Mouse (Mus musculus): Measurements from ENCODE around the gene Vsir. TPM values are rescaled to one million over a fixed set of nuclear protein-coding genes. Genes with fewer than 3 reads are reported as not detected.

The Vsir gene
- total and polyA plus RNA-seq, 3 experiments, result 14.9 to 28.1 (median 20.9) TPM

GRCm38 (mm10) chr10:60313606-60314005, 33.0 kb upstream of the Vsir start:
- intact Hi-C loops (cut with DNase I), result no loop called here

DNA sequence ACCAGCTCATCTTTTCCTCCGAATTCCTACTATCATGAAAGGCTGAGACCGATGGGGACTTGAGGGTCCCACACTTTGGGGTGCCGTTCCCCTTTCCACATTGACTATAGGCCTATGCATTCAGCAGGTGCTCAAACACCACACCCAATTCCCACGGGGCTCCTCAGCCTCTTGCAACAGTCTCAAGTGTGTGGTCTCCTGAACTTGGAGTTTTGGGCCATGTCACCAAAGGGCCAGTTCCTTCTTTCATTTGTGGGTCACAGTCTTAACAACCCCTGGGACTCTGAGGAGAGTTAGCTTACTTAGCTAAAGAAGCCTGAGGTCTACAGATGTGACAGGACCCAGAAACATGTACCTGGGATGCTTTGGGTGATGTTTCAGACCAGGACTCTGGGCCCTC, 30.5 kb upstream of the Vsir start:
- 89% methylated on average over 4 of the region's 4 CpGs for WGBS
- Histone ChIP-seq H3K79me2 (replicated peaks; ENCODE audit: control insufficient read depth, insufficient read depth, low read length) (no peaks in the 10 kb centered on the region), H3K9ac (ENCODE audit: low read depth, low read length) (no peak overlapping the region), H3K27ac (no peak overlapping the region), H3K4me3 (no peak overlapping the region), H3K27me3 (ENCODE audit: control insufficient read depth, insufficient read depth, low read length) (no peaks in the 10 kb centered on the region), H3K36me3 (ENCODE audit: control insufficient read depth, insufficient read depth, low read length) (no peaks in the 10 kb centered on the region), H3K4me1 (ENCODE audit: control insufficient read depth, insufficient read depth, low read length) (peaks cover 4% of the 10 kb centered on the region)
- intact Hi-C loops (cut with DNase I), result no loop called here
- no peak for TF ChIP-seq POLR2A (IDR thresholded peaks at IDR 0.05; ENCODE audit: insufficient read depth, low read depth, low read length)
- no peak for TF ChIP-seq CTCF (IDR thresholded peaks at IDR 0.05)
- no peak for TF ChIP-seq EP300 (IDR thresholded peaks at IDR 0.05; ENCODE audit: insufficient read depth, low read depth, low read length)
- no peak for DNase-seq

More at GRCm38 (mm10) chr10:60313606-60314005, 33.0 kb upstream of the Vsir start:
- TF ChIP-seq EP300 (IDR thresholded peaks at IDR 0.05; ENCODE audit: insufficient read depth, low read depth, low read length) (no peak), POLR2A (IDR thresholded peaks at IDR 0.05; ENCODE audit: insufficient read depth, low read depth, low read length) (no peak), CTCF (IDR thresholded peaks at IDR 0.05) (no peak)
- Histone ChIP-seq H3K9ac (ENCODE audit: low read depth, low read length) (no peak overlapping the region), H3K4me3 (no peak overlapping the region), H3K4me1 (ENCODE audit: control insufficient read depth, insufficient read depth, low read length) (no peaks in the 10 kb centered on the region; the same call in 1 of the 2 replicates), H3K79me2 (replicated peaks; ENCODE audit: control insufficient read depth, insufficient read depth, low read length) (no peaks in the 10 kb centered on the region), H3K27me3 (ENCODE audit: control insufficient read depth, insufficient read depth, low read length) (no peaks in the 10 kb centered on the region), H3K27ac (no peak overlapping the region), H3K36me3 (ENCODE audit: control insufficient read depth, insufficient read depth, low read length) (no peaks in the 10 kb centered on the region)
- no peak for DNase-seq
- 77% methylated on average over 5 of the region's 5 CpGs for WGBS

DNA sequence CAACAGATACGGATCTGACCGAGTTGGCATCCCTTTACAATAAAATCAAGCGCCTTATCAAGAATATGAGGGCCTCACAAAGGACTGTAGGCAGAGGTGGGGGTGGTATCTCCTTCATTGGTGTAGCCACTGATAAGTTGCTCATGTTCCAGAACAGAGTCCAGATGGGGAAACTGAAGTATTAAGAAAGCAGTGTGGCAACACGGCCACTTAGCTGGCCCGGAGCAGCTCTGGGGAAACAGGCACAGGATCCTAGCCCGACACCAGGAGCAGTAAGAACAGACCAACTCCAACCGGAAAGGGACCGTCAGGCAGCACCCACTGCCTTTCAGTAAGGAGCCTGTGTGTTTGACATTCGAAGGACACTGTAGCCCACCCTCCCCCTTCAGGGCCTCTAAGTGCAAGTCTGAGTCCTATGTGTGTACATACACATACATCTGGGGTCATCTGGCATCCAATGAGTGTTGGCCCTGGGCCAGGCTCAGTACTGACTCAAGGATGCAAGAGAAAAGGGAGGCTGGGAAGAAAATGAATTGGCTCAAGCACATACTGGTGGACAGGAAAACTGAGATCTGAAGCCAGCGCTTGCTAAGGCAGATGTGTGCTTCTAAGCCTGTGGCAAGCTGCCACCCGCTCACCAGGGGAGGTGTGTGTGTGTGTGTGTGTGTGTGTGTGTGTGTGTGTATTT, 17.5 kb upstream of the Vsir start:
- no peak for DNase-seq
- intact Hi-C loops (cut with DNase I), result no loop called here
- Histone ChIP-seq H3K4me3 (no peak overlapping the region), H3K36me3 (ENCODE audit: control insufficient read depth, insufficient read depth, low read length) (no peaks in the 10 kb centered on the region), H3K27ac (no peak overlapping the region), H3K9ac (ENCODE audit: low read depth, low read length) (no peak overlapping the region), H3K79me2 (replicated peaks; ENCODE audit: control insufficient read depth, insufficient read depth, low read length) (no peaks in the 10 kb centered on the region), H3K27me3 (ENCODE audit: control insufficient read depth, insufficient read depth, low read length) (no peaks in the 10 kb centered on the region), H3K4me1 (ENCODE audit: control insufficient read depth, insufficient read depth, low read length) (no peaks in the 10 kb centered on the region; the same call in none of the 2 replicates)
- no peak for TF ChIP-seq POLR2A (IDR thresholded peaks at IDR 0.05; ENCODE audit: insufficient read depth, low read depth, low read length)
- no peak for TF ChIP-seq CTCF (IDR thresholded peaks at IDR 0.05)
- no peak for TF ChIP-seq EP300 (IDR thresholded peaks at IDR 0.05; ENCODE audit: insufficient read depth, low read depth, low read length)
- WGBS, result 30% methylated on average over 11 of the region's 11 CpGs

GRCm38 (mm10) chr10:60334583-60334982, 12.1 kb upstream of the Vsir start:
- Histone ChIP-seq H3K4me3 (no peak overlapping the region), H3K4me1 (ENCODE audit: control insufficient read depth, insufficient read depth, low read length) (no peaks in the 10 kb centered on the region; the same call in 1 of the 2 replicates), H3K27ac (no peak overlapping the region), H3K36me3 (ENCODE audit: control insufficient read depth, insufficient read depth, low read length) (no peaks in the 10 kb centered on the region), H3K27me3 (ENCODE audit: control insufficient read depth, insufficient read depth, low read length) (no peaks in the 10 kb centered on the region), H3K79me2 (replicated peaks; ENCODE audit: control insufficient read depth, insufficient read depth, low read length) (no peaks in the 10 kb centered on the region), H3K9ac (ENCODE audit: low read depth, low read length) (no peak overlapping the region)
- no peak for TF ChIP-seq EP300 (IDR thresholded peaks at IDR 0.05; ENCODE audit: insufficient read depth, low read depth, low read length)
- TF ChIP-seq POLR2A (IDR thresholded peaks at IDR 0.05; ENCODE audit: insufficient read depth, low read depth, low read length), result no peak
- no peak for TF ChIP-seq CTCF (IDR thresholded peaks at IDR 0.05)
- WGBS, result 63% methylated on average over 7 of the region's 7 CpGs
- intact Hi-C loops (cut with DNase I), result no loop called here
- no peak for DNase-seq

- Histone ChIP-seq H3K9ac (ENCODE audit: low read depth, low read length) (no peak overlapping the region), H3K79me2 (replicated peaks; ENCODE audit: control insufficient read depth, insufficient read depth, low read length) (no peaks in the 10 kb centered on the region), H3K4me3 (no peak overlapping the region), H3K36me3 (ENCODE audit: control insufficient read depth, insufficient read depth, low read length) (no peaks in the 10 kb centered on the region), H3K27me3 (ENCODE audit: control insufficient read depth, insufficient read depth, low read length) (no peaks in the 10 kb centered on the region), H3K4me1 (ENCODE audit: control insufficient read depth, insufficient read depth, low read length) (no peaks in the 10 kb centered on the region; the same call in 1 of the 2 replicates), H3K27ac (no peak overlapping the region)
- intact Hi-C loops (cut with DNase I), result no loop called here
- no peak for DNase-seq
- no peak for TF ChIP-seq POLR2A (IDR thresholded peaks at IDR 0.05; ENCODE audit: insufficient read depth, low read depth, low read length)
- no peak for TF ChIP-seq CTCF (IDR thresholded peaks at IDR 0.05)
- TF ChIP-seq EP300 (IDR thresholded peaks at IDR 0.05; ENCODE audit: insufficient read depth, low read depth, low read length), result no peak
- WGBS, result 93% methylated on average over 4 of the region's 4 CpGs
Observed at GRCm38 (mm10) chr10:60335021-60335420, 11.6 kb upstream of the Vsir start.

- intact Hi-C loops (cut with DNase I), result no loop called here
- H3K4me3 ChIP-seq, result no peak overlapping the region
- 65% methylated on average over 9 of the region's 9 CpGs for WGBS
Observed at GRCm38 (mm10) chr10:60341528-60341927, 5.1 kb upstream of the Vsir start.

More at GRCm38 (mm10) chr10:60341528-60341927, 5.1 kb upstream of the Vsir start:
- peaks cover 2% of the 10 kb centered on the region; the same call in 1 of the 2 replicates for H3K4me1 ChIP-seq (ENCODE audit: control insufficient read depth, insufficient read depth, low read length)
- H3K27ac ChIP-seq, result no peak overlapping the region
- no peaks in the 10 kb centered on the region for H3K27me3 ChIP-seq (ENCODE audit: control insufficient read depth, insufficient read depth, low read length)
- no peak for DNase-seq
- H3K9ac ChIP-seq (ENCODE audit: low read depth, low read length), result no peak overlapping the region
- TF ChIP-seq EP300 (IDR thresholded peaks at IDR 0.05; ENCODE audit: insufficient read depth, low read depth, low read length) (no peak), POLR2A (IDR thresholded peaks at IDR 0.05; ENCODE audit: insufficient read depth, low read depth, low read length) (no peak), CTCF (IDR thresholded peaks at IDR 0.05) (no peak)
- H3K36me3 ChIP-seq (ENCODE audit: control insufficient read depth, insufficient read depth, low read length), result no peaks in the 10 kb centered on the region
- no peaks in the 10 kb centered on the region for H3K79me2 ChIP-seq (replicated peaks; ENCODE audit: control insufficient read depth, insufficient read depth, low read length)
